Mouse (Mus musculus) forebrain, embryonic 16.5 days (tissue): ENCODE data around the gene Hoxb9. TPM values are rescaled to one million over a fixed set of nuclear protein-coding genes. Genes with fewer than 3 reads are reported as not detected.

Experiments used
- ATAC-seq: fragments of 200-750 bp; cut with Nextera tagmentation; 2 replicates; pipeline ENCODE4 v1.8.0; 2017; ENCODE audit warnings: mild to moderate bottlenecking, moderate library complexity
- H3K27ac ChIP-seq: fragments of 300-500 bp; sonication (generic); 2 replicates; pipeline ENCODE4 v1.5.1; 2014; ENCODE audit warnings: low read length, control low read depth
- H3K27me3 ChIP-seq: fragments of 300-500 bp; sonication (generic); replicated peaks from 2 replicates; pipeline ENCODE4 v1.6.1; 2014; ENCODE audit warnings: low read length; ENCODE audit not compliant: control insufficient read depth, insufficient read depth
- H3K36me3 ChIP-seq: fragments of 300-500 bp; sonication (generic); 2 replicates; pipeline ENCODE4 v1.6.1; 2014; ENCODE audit not compliant: control insufficient read depth, insufficient read depth
- H3K4me1 ChIP-seq: fragments of 300-500 bp; sonication (generic); replicated peaks from 2 replicates; pipeline ENCODE4 v1.6.1; 2014; ENCODE audit warnings: low read length; ENCODE audit not compliant: control insufficient read depth, insufficient read depth
- H3K4me2 ChIP-seq: fragments of 300-500 bp; sonication (generic); 2 replicates; pipeline ENCODE4 v1.6.1; 2014; ENCODE audit warnings: mild to moderate bottlenecking, low read length, control low read depth
- H3K4me3 ChIP-seq: fragments of 300-500 bp; sonication (generic); replicated peaks from 2 replicates; pipeline ENCODE4 v1.5.1; 2014; ENCODE audit warnings: mild to moderate bottlenecking, low read length, control low read depth
- H3K9ac ChIP-seq: fragments of 300-500 bp; sonication (generic); replicated peaks from 2 replicates; pipeline ENCODE4 v1.6.1; 2014; ENCODE audit warnings: low read depth, low read length, control low read depth
- H3K9me3 ChIP-seq: fragments of 300-500 bp; sonication (generic); 2 replicates; pipeline ENCODE4 v1.6.1; 2016; ENCODE audit warnings: low read length; ENCODE audit not compliant: control insufficient read depth
- WGBS: fragments of 180-500 bp; shearing (Covaris S2); extraction: QIAGEN DNeasy Blood & Tissue Kit; methylation state at CpG from one replicate; pipeline ENCODE4 v1.1.7; 2014; 5-methylcytosine and 5-hydroxymethylcytosine counted together
- polyA plus RNA-seq: library from polyadenylated mRNA; unstranded; fragments of >200 nt; fragmentation: Nextera tagmentation; extraction: Ambion mirVana; gene quantifications from 2 replicates; pipeline ENCODE4 v1.2.1, GENCODE M21; 2015

Hoxb9 gene
- polyA plus RNA-seq, 1 experiment from 2014 or later, result not detected

GRCm38 (mm10) chr11:96255111-96255995, 15.9 kb upstream of the Hoxb9 start:
- no peak for ATAC-seq
- no peak overlapping the region for H3K27ac ChIP-seq
- H3K4me3 ChIP-seq, result no peak overlapping the region
- no peaks in the 10 kb centered on the region for H3K9me3 ChIP-seq
- no peak overlapping the region for H3K9ac ChIP-seq
- H3K27me3 ChIP-seq, result peaks cover 94% of the 10 kb centered on the region
- under 1% methylated on average over 39 of the region's 39 CpGs for WGBS
- no peak overlapping the region for H3K4me2 ChIP-seq
- H3K4me1 ChIP-seq, result no peaks in the 10 kb centered on the region
- no peaks in the 10 kb centered on the region for H3K36me3 ChIP-seq

GRCm38 (mm10) chr11:96255996-96256445, 15.2 kb upstream of the Hoxb9 start:
- no peak overlapping the region for H3K9ac ChIP-seq
- no peak overlapping the region for H3K4me2 ChIP-seq
- H3K4me1 ChIP-seq, result no peaks in the 10 kb centered on the region
- H3K9me3 ChIP-seq, result no peaks in the 10 kb centered on the region
- WGBS, result under 1% methylated on average over 14 of the region's 14 CpGs
- ATAC-seq, result no peak
- no peak overlapping the region for H3K27ac ChIP-seq
- H3K36me3 ChIP-seq, result no peaks in the 10 kb centered on the region
- H3K27me3 ChIP-seq, result peaks cover 94% of the 10 kb centered on the region
- H3K4me3 ChIP-seq, result no peak overlapping the region

- Histone ChIP-seq H3K4me2 (no peak overlapping the region), H3K4me1 (no peaks in the 10 kb centered on the region), H3K9ac (no peak overlapping the region), H3K27me3 (peaks cover 97% of the 10 kb centered on the region), H3K36me3 (no peaks in the 10 kb centered on the region), H3K27ac (no peak overlapping the region), H3K9me3 (no peaks in the 10 kb centered on the region), H3K4me3 (no peak overlapping the region)
- no peak for ATAC-seq
- WGBS, result 22% methylated on average over 2 of the region's 2 CpGs
Observed at GRCm38 (mm10) chr11:96257141-96257540, 14.1 kb upstream of the Hoxb9 start.

GRCm38 (mm10) chr11:96259038-96259437, 12.2 kb upstream of the Hoxb9 start:
- Histone ChIP-seq H3K36me3 (no peaks in the 10 kb centered on the region), H3K9me3 (no peaks in the 10 kb centered on the region), H3K9ac (no peak overlapping the region), H3K27ac (no peak overlapping the region), H3K4me1 (no peaks in the 10 kb centered on the region), H3K27me3 (peaks cover 98% of the 10 kb centered on the region), H3K4me2 (no peak overlapping the region), H3K4me3 (no peak overlapping the region)
- ATAC-seq, result no peak
- 0% methylated on average over 2 of the region's 2 CpGs for WGBS

- Histone ChIP-seq H3K9ac (no peak overlapping the region), H3K36me3 (no peaks in the 10 kb centered on the region), H3K27me3 (peaks cover 98% of the 10 kb centered on the region), H3K4me1 (no peaks in the 10 kb centered on the region), H3K9me3 (no peaks in the 10 kb centered on the region), H3K4me2 (no peak overlapping the region), H3K27ac (no peak overlapping the region), H3K4me3 (no peak overlapping the region)
- no peak for ATAC-seq
- 5% methylated on average over 1 of the region's 1 CpGs for WGBS
Observed at GRCm38 (mm10) chr11:96259511-96259910, 11.7 kb upstream of the Hoxb9 start.

GRCm38 (mm10) chr11:96260310-96260970, 10.8 kb upstream of the Hoxb9 start:
- 2% methylated on average over 23 of the region's 23 CpGs for WGBS
- peaks cover 97% of the 10 kb centered on the region for H3K27me3 ChIP-seq
- H3K4me3 ChIP-seq, result no peak overlapping the region
- no peaks in the 10 kb centered on the region for H3K9me3 ChIP-seq
- H3K27ac ChIP-seq, result no peak overlapping the region
- no peaks in the 10 kb centered on the region for H3K4me1 ChIP-seq
- H3K9ac ChIP-seq, result no peak overlapping the region
- no peak overlapping the region for H3K4me2 ChIP-seq
- H3K36me3 ChIP-seq, result no peaks in the 10 kb centered on the region
- no peak for ATAC-seq

GRCm38 (mm10) chr11:96261323-96261890, 9.8 kb upstream of the Hoxb9 start:
- no peak overlapping the region for H3K27ac ChIP-seq
- H3K9ac ChIP-seq, result no peak overlapping the region
- peaks cover 97% of the 10 kb centered on the region for H3K27me3 ChIP-seq
- no peaks in the 10 kb centered on the region for H3K4me1 ChIP-seq
- 1% methylated on average over 24 of the region's 24 CpGs for WGBS
- H3K4me3 ChIP-seq, result no peak overlapping the region
- no peak overlapping the region for H3K4me2 ChIP-seq
- no peak for ATAC-seq
- H3K36me3 ChIP-seq, result no peaks in the 10 kb centered on the region
- H3K9me3 ChIP-seq, result no peaks in the 10 kb centered on the region

- no peaks in the 10 kb centered on the region for H3K9me3 ChIP-seq
- no peak overlapping the region for H3K9ac ChIP-seq
- no peaks in the 10 kb centered on the region for H3K4me1 ChIP-seq
- no peak overlapping the region for H3K4me2 ChIP-seq
- WGBS, result 1% methylated on average over 6 of the region's 6 CpGs
- no peaks in the 10 kb centered on the region for H3K36me3 ChIP-seq
- H3K27me3 ChIP-seq, result peaks cover 98% of the 10 kb centered on the region
- no peak for ATAC-seq
- no peak overlapping the region for H3K27ac ChIP-seq
- H3K4me3 ChIP-seq, result no peak overlapping the region
Observed at GRCm38 (mm10) chr11:96262262-96262830, 8.9 kb upstream of the Hoxb9 start.
